Mouse (Mus musculus): ENCODE measurements around the gene Irx2.

Irx2 gene

DNA sequence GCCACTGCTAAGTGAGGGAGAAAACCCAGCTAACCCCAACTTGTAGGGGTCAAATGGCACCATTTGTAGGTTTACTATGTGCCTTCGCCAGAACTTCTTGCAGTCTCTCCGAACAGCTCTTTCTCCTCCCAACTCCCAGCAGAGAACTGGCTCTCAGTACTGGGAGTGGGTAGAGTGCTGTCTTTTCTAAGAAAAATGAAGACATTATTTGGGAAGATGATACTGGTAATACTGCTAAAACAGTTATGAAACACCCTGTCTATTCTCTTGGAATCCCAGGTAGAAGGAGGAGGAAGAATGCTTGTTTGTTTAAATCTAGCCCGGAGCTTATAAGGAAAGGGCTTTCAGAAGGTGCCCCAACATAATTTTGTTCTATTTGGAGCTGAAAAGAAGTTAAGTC lies 8.9 kb downstream of the Irx2 start:
- DNase-seq: no peak

DNA sequence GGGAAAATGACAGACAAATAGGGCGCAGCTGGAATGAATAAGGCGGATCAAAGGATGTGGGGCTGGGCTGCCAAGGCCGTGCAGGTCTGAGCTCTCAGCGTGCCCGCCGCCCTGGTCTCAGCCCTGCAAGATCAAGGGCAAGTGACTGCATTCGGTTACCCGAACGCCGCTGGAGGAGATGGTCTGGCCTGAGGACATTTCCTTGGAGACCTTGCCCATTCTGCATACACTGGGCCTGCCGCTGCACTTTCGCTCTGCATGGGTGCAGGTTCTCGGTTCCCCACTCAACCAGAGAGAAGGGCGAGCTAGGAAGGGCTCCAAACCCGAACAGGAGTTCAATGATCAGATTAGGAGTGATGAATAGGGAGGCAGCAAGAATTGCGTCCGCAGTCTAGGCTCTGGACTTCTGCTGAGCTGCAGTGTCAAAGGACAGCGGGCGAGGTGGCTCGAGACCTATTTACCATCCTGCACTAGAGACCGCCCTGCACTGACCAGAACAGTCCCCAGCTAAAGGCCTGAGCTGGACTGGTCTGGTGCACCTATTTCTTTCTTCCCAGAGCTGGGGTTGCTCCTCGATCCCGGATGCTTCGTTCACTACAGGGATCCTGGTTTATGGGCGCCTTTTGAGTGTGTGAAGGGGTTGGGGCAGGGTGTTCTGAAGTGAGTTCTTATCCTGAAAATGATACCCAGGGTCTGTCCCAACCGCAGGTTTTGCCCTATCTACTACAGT lies 9.9 kb downstream of the Irx2 start:
- no peak for DNase-seq

DNA sequence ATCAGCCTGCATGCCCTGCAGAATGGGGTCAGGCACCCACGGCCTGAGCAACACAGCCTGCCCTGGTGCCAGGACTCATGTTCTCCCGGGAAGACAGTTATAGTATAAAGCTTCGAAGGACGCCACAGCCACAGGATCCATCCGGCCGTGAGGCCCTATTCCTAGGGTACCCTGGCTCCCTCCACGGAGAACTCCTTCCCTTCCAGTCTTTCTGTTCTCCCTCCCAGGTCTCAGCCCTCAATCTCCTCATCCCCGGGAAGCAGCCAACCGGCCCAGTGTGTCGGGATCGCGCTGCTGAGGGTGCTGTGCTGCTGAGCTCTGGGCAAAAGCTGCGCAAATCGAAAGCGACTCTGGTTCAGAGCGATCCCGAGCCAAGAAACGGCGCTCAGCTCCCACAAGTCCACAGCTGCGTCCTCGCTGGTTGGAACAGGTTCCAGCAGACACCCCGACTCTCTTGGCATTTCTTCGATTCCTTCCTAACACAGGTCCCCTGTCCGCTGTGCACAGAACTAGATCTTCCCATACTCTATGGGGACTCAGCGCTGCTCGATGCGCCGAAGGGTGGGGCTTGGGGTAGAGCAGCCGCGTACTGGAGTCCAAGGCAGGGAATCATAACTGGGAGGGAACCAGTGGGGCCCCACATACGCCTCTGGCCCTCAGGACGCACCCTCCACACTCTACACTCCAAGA lies 11.0 kb downstream of the Irx2 start:
- DNase-seq: peak; percentile 23

DNA sequence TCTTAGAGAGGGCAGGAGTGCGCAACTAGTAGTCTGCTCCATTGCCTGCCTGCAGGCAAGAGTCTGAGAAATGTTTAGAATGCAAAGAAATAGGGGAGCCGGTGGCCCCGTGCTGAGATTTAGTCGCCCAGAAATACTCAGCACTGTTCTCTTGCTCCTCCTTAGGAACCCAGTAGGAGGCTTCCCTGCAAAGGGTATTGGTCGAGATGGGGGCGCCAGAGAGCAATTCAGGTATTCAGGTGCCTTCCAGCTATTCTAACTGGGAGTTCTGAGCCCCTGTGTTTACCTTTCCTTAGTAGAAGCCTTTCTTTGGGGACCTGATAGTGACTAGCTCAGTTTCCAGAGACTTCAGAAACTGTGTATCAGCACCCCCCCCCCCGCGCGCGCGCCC lies 11.5 kb downstream of the Irx2 start:
- DNase-seq: peak; percentile 52

DNA sequence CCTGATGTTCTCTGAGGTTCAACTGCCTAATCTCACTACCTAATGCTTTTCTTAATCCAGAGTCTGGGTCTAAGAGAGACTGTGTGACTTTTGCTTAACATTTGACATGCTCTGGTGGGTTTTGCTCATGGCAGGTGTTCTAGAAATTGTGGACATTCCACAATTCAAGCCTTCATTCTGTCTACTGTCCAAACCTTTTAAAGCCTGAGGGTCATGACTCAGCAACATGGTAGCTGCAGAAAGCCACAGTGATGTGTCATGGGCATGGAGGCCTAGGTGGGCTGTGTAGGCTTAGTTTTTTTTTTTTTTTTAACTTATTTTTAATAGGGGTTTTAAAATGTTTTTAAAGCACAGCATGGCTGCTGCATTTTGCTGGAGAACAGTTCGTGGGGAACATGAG lies 27.8 kb downstream of the Irx2 start:
- DNase-seq: no peak

DNA sequence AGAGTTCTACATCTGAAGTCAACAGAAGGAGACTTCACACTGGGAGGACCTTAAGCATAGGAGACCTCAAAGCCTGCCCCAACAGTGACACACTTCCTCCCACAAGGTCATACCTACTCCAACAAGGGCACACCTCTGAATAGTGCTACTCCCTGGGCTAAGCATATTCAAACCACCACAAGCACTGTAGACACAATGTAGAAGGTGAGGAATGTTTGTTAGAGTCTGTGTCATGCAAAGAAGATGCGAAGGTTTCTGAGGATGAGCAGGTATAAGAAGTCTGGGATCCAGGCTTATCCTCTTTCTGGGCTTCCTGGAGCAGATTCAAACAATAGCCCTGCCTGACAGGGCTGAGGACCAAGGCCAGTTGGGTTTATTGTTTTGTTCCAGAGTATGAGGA lies 47.2 kb downstream of the Irx2 start:
- no peak for DNase-seq

Data from kidney, postnatal 14 days (tissue).